Mouse (Mus musculus): ENCODE data around the gene Ap5z1. TPM values are rescaled to one million over a fixed set of nuclear protein-coding genes. Genes with fewer than 3 reads are reported as not detected.
A peak's percentile ranks its signal among the peaks of the same experiment; 100 is the strongest.

Ap5z1 gene
- 1 to 10 TPM; 6.2 to 6.4 TPM for total RNA-seq (2021)

- intact Hi-C loops (cut with DNase I), result no loop called here
- peak; percentile 87 to 90 for DNase-seq
Observed at GRCm38 (mm10) chr5:142463461-142464454, at the start of gene Ap5z1. Gene Ap5z1 (plus strand): TSS chr5:142463944.

GRCm38 (mm10) chr5:142415401-142415800 is 48.3 kb upstream of the Ap5z1 start:
- intact Hi-C loops (cut with DNase I), result no loop called here

GRCm38 (mm10) chr5:142416070-142416775 is 47.5 kb upstream of the Ap5z1 start:
- intact Hi-C loops (cut with DNase I), result no loop called here
- no peak for DNase-seq

More at GRCm38 (mm10) chr5:142415401-142415800, 48.3 kb upstream of the Ap5z1 start:
- DNase-seq, result no peak

GRCm38 (mm10) chr5:142417104-142417503 is 46.6 kb upstream of the Ap5z1 start:
- intact Hi-C loops (cut with DNase I), result no loop called here
- DNase-seq, result no peak

GRCm38 (mm10) chr5:142417876-142418275 is 45.9 kb upstream of the Ap5z1 start:
- DNase-seq, result no peak
- intact Hi-C loops (cut with DNase I), result no loop called here

- DNase-seq, result no peak
- intact Hi-C loops (cut with DNase I), result no loop called here
Observed at GRCm38 (mm10) chr5:142418419-142418818, 45.3 kb upstream of the Ap5z1 start.

GRCm38 (mm10) chr5:142420317-142420716 is 43.4 kb upstream of the Ap5z1 start:
- intact Hi-C loops (cut with DNase I), result no loop called here
- no peak for DNase-seq

GRCm38 (mm10) chr5:142420920-142421319 is 42.8 kb upstream of the Ap5z1 start:
- no peak for DNase-seq
- intact Hi-C loops (cut with DNase I), result no loop called here

- intact Hi-C loops (cut with DNase I), result no loop called here
Observed at GRCm38 (mm10) chr5:142421886-142422285, 41.9 kb upstream of the Ap5z1 start.

GRCm38 (mm10) chr5:142423141-142423540 is 40.6 kb upstream of the Ap5z1 start:
- no peak for DNase-seq
- intact Hi-C loops (cut with DNase I), result no loop called here

More at GRCm38 (mm10) chr5:142421886-142422285, 41.9 kb upstream of the Ap5z1 start:
- DNase-seq, result no peak

GRCm38 (mm10) chr5:142423701-142424100 is 40.0 kb upstream of the Ap5z1 start:
- intact Hi-C loops (cut with DNase I), result loop anchor here (2.0 kb wide), 1 partner anchor 21 kb away; no protein-coding TSS in a partner anchor

GRCm38 (mm10) chr5:142424627-142425349 is 39.0 kb upstream of the Ap5z1 start:
- intact Hi-C loops (cut with DNase I), result loop anchor here (2.0 kb wide), 1 partner anchor 22 kb away; no protein-coding TSS in a partner anchor

More at GRCm38 (mm10) chr5:142423701-142424100, 40.0 kb upstream of the Ap5z1 start:
- DNase-seq, result no peak

GRCm38 (mm10) chr5:142426476-142426875 is 37.3 kb upstream of the Ap5z1 start:
- intact Hi-C loops (cut with DNase I), result no loop called here

More at GRCm38 (mm10) chr5:142424627-142425349, 39.0 kb upstream of the Ap5z1 start:
- peak; percentile 77 to 83 for DNase-seq

GRCm38 (mm10) chr5:142427876-142428275 is 35.9 kb upstream of the Ap5z1 start:
- DNase-seq, result no peak
- intact Hi-C loops (cut with DNase I), result loop anchor here (1.0 kb wide), 1 partner anchor 10 kb away; no protein-coding TSS in a partner anchor

More at GRCm38 (mm10) chr5:142426476-142426875, 37.3 kb upstream of the Ap5z1 start:
- DNase-seq, result no peak

GRCm38 (mm10) chr5:142428691-142429090 is 35.1 kb upstream of the Ap5z1 start:
- intact Hi-C loops (cut with DNase I), result no loop called here
- DNase-seq, result no peak

- intact Hi-C loops (cut with DNase I), result no loop called here
- DNase-seq, result no peak
Observed at GRCm38 (mm10) chr5:142431029-142431428, 32.7 kb upstream of the Ap5z1 start.

- no peak for DNase-seq
- intact Hi-C loops (cut with DNase I), result no loop called here
Observed at GRCm38 (mm10) chr5:142431811-142432434, 31.8 kb upstream of the Ap5z1 start.

- no peak for DNase-seq
- intact Hi-C loops (cut with DNase I), result no loop called here
Observed at GRCm38 (mm10) chr5:142432695-142433094, 31.0 kb upstream of the Ap5z1 start.

GRCm38 (mm10) chr5:142434052-142434451 is 29.7 kb upstream of the Ap5z1 start:
- intact Hi-C loops (cut with DNase I), result no loop called here
- no peak for DNase-seq

- intact Hi-C loops (cut with DNase I), result no loop called here
Observed at GRCm38 (mm10) chr5:142435736-142436135, 28.0 kb upstream of the Ap5z1 start.

More at GRCm38 (mm10) chr5:142435736-142436135, 28.0 kb upstream of the Ap5z1 start:
- no peak for DNase-seq

Data from heart, postnatal 36 days (tissue).